Mouse (Mus musculus): Measurements from ENCODE around the gene Prop1. TPM values are rescaled to one million over a fixed set of nuclear protein-coding genes. Genes with fewer than 3 reads are reported as not detected.

Gene Prop1
- polyA plus RNA-seq, 1 experiment from 2014 or later: not detected

- no peak for ATAC-seq (ENCODE audit: low FRiP score)
- Histone ChIP-seq H3K36me3 (replicated peaks; ENCODE audit: control insufficient read depth, insufficient read depth) (peaks cover 99% of the 10 kb centered on the region), H3K9me3 (ENCODE audit: control insufficient read depth, low read length) (peaks cover 94% of the 10 kb centered on the region), H3K4me3 (replicated peaks; ENCODE audit: low read length) (no peak overlapping the region), H3K27me3 (ENCODE audit: control insufficient read depth, insufficient read depth, low read length) (no peaks in the 10 kb centered on the region), H3K27ac (no peak overlapping the region), H3K9ac (no peak overlapping the region), H3K4me1 (replicated peaks; ENCODE audit: control insufficient read depth, insufficient read depth, low read length) (no peaks in the 10 kb centered on the region), H3K4me2 (replicated peaks) (no peak overlapping the region)
- DNase-seq (ENCODE audit: low spot score): no peak
- WGBS: 86% methylated on average over 5 of the region's 5 CpGs
These were observed 45.4 kb downstream of the Prop1 start for GRCm38 (mm10) chr11:50908136-50908535.

Other genes with a start within 250 kb of the Prop1 start
- 71.9 and 80.9 TPM in 2 replicates for gene Zfp354c, start 126.0 kb downstream of the Prop1 start, polyA plus RNA-seq (2014; fragmentation: Nextera tagmentation; extraction: Ambion mirVana)
- gene Zfp879, start 112.2 kb downstream of the Prop1 start, polyA plus RNA-seq (2014; fragmentation: Nextera tagmentation; extraction: Ambion mirVana): 1.7 TPM in 2 replicates
- gene Grm6, start 103.1 kb downstream of the Prop1 start, polyA plus RNA-seq (2014; fragmentation: Nextera tagmentation; extraction: Ambion mirVana): not detected in 2 replicates
- gene Zfp454, start 66.1 kb downstream of the Prop1 start, polyA plus RNA-seq (2014; fragmentation: Nextera tagmentation; extraction: Ambion mirVana): 9.9 and 14.4 TPM in 2 replicates
- 46.5 and 50.9 TPM in 2 replicates for gene Zfp2, start 37.6 kb downstream of the Prop1 start, polyA plus RNA-seq (2014; fragmentation: Nextera tagmentation; extraction: Ambion mirVana)
- 5.1 and 5.5 TPM in 2 replicates for gene Zfp354b, start 22.1 kb downstream of the Prop1 start, polyA plus RNA-seq (2014; fragmentation: Nextera tagmentation; extraction: Ambion mirVana)
- not detected in 2 replicates for gene 4933414I15Rik, start 10.0 kb downstream of the Prop1 start, polyA plus RNA-seq (2014; fragmentation: Nextera tagmentation; extraction: Ambion mirVana)
- gene Olfr1378, start 12.8 kb upstream of the Prop1 start, polyA plus RNA-seq (2014; fragmentation: Nextera tagmentation; extraction: Ambion mirVana): not detected in 2 replicates
- not detected in 2 replicates for gene Olfr1377, start 28.2 kb upstream of the Prop1 start, polyA plus RNA-seq (2014; fragmentation: Nextera tagmentation; extraction: Ambion mirVana)
- not detected in 2 replicates for gene Olfr51, start 49.8 kb upstream of the Prop1 start, polyA plus RNA-seq (2014; fragmentation: Nextera tagmentation; extraction: Ambion mirVana)
- gene Olfr54, start 60.5 kb upstream of the Prop1 start, polyA plus RNA-seq (2014; fragmentation: Nextera tagmentation; extraction: Ambion mirVana): not detected in 2 replicates
- not detected in 2 replicates for gene Olfr1375, start 94.3 kb upstream of the Prop1 start, polyA plus RNA-seq (2014; fragmentation: Nextera tagmentation; extraction: Ambion mirVana)
- 12.4 and 16.7 TPM in 2 replicates for gene Zfp354a, start 105.5 kb upstream of the Prop1 start, polyA plus RNA-seq (2014; fragmentation: Nextera tagmentation; extraction: Ambion mirVana)

All from hindbrain, embryonic 14.5 days (tissue).